Mouse (Mus musculus): Measurements from ENCODE around the gene Tor1aip2. TPM values are rescaled to one million over a fixed set of nuclear protein-coding genes. Genes with fewer than 3 reads are reported as not detected.

Gene Tor1aip2
- total and polyA plus RNA-seq, 3 experiments = 17.5 to 171 (median 115) TPM

- no peak overlapping the region for H3K4me3 ChIP-seq (ENCODE audit: low read depth, low read length)
- peaks cover 15% of the 10 kb centered on the region for H3K4me1 ChIP-seq (ENCODE audit: insufficient read depth, low read depth, low read length)
- DNase-seq (ENCODE audit: low spot score) (no peak), ATAC-seq (ENCODE audit: extremely low read depth, insufficient number of reproducible peaks, low FRiP score, poor library complexity, severe bottlenecking) (no peak)
- no peak for TF ChIP-seq GATA1 (IDR thresholded peaks at IDR 0.05; ENCODE audit: borderline replicate concordance, low read length)
- TF ChIP-seq POLR2AphosphoS5 (IDR thresholded peaks at IDR 0.05; ENCODE audit: insufficient replicate concordance, low read depth, low read length) = no peak
- no peak for TF ChIP-seq GATA2 (IDR thresholded peaks at IDR 0.05; ENCODE audit: borderline replicate concordance, low read depth, low read length)
- TF ChIP-seq TAL1 (conservative IDR thresholded peaks at IDR 0.05; ENCODE audit: low read depth, low read length) = no peak
- TF ChIP-seq CTCF (IDR thresholded peaks at IDR 0.05; ENCODE audit: low read depth, low read length) = no peak
- peaks cover 18% of the 10 kb centered on the region for H3K27me3 ChIP-seq (ENCODE audit: insufficient read depth, low read length)
- peaks cover 10% of the 10 kb centered on the region for H3K36me3 ChIP-seq (replicated peaks)
- no peaks in the 10 kb centered on the region for H3K9me3 ChIP-seq (replicated peaks)
Measured at GRCm38 (mm10) chr1:156073169-156073821, 38.1 kb downstream of the Tor1aip2 start.

GRCm38 (mm10) chr1:156074575-156074974, 39.4 kb downstream of the Tor1aip2 start:
- Histone ChIP-seq H3K4me3 (ENCODE audit: low read depth, low read length) (no peak overlapping the region), H3K9me3 (replicated peaks) (no peaks in the 10 kb centered on the region), H3K4me1 (ENCODE audit: insufficient read depth, low read depth, low read length) (peaks cover 15% of the 10 kb centered on the region), H3K36me3 (replicated peaks) (no peaks in the 10 kb centered on the region), H3K27me3 (ENCODE audit: insufficient read depth, low read length) (peaks cover 28% of the 10 kb centered on the region)
- TF ChIP-seq GATA2 (IDR thresholded peaks at IDR 0.05; ENCODE audit: borderline replicate concordance, low read depth, low read length) (no peak), TAL1 (conservative IDR thresholded peaks at IDR 0.05; ENCODE audit: low read depth, low read length) (no peak), CTCF (IDR thresholded peaks at IDR 0.05; ENCODE audit: low read depth, low read length) (no peak), GATA1 (IDR thresholded peaks at IDR 0.05; ENCODE audit: borderline replicate concordance, low read length) (no peak), POLR2AphosphoS5 (IDR thresholded peaks at IDR 0.05; ENCODE audit: insufficient replicate concordance, low read depth, low read length) (no peak)
- DNase-seq (ENCODE audit: low spot score) (no peak), ATAC-seq (ENCODE audit: extremely low read depth, insufficient number of reproducible peaks, low FRiP score, poor library complexity, severe bottlenecking) (no peak)

- DNase-seq (ENCODE audit: low spot score) (no peak), ATAC-seq (ENCODE audit: extremely low read depth, insufficient number of reproducible peaks, low FRiP score, poor library complexity, severe bottlenecking) (peak; percentile 40; the same call in 1 of the 2 replicates)
- TF ChIP-seq GATA1 (IDR thresholded peaks at IDR 0.05; ENCODE audit: borderline replicate concordance, low read length) (no peak), POLR2AphosphoS5 (IDR thresholded peaks at IDR 0.05; ENCODE audit: insufficient replicate concordance, low read depth, low read length) (no peak), CTCF (IDR thresholded peaks at IDR 0.05; ENCODE audit: low read depth, low read length) (no peak), TAL1 (conservative IDR thresholded peaks at IDR 0.05; ENCODE audit: low read depth, low read length) (no peak), GATA2 (IDR thresholded peaks at IDR 0.05; ENCODE audit: borderline replicate concordance, low read depth, low read length) (no peak)
- no peak overlapping the region for H3K4me3 ChIP-seq (ENCODE audit: low read depth, low read length)
- no peaks in the 10 kb centered on the region for H3K36me3 ChIP-seq (replicated peaks)
- H3K4me1 ChIP-seq (ENCODE audit: insufficient read depth, low read depth, low read length) = peaks cover 18% of the 10 kb centered on the region
- no peaks in the 10 kb centered on the region for H3K9me3 ChIP-seq (replicated peaks)
- H3K27me3 ChIP-seq (ENCODE audit: insufficient read depth, low read length) = peaks cover 43% of the 10 kb centered on the region
Measured at GRCm38 (mm10) chr1:156076474-156076873, 41.3 kb downstream of the Tor1aip2 start.

GRCm38 (mm10) chr1:156077655-156078054, 42.5 kb downstream of the Tor1aip2 start:
- Histone ChIP-seq H3K9me3 (replicated peaks) (no peaks in the 10 kb centered on the region), H3K27me3 (ENCODE audit: insufficient read depth, low read length) (peaks cover 46% of the 10 kb centered on the region), H3K4me3 (ENCODE audit: low read depth, low read length) (no peak overlapping the region), H3K36me3 (replicated peaks) (no peaks in the 10 kb centered on the region), H3K4me1 (ENCODE audit: insufficient read depth, low read depth, low read length) (peaks cover 18% of the 10 kb centered on the region)
- DNase-seq (ENCODE audit: low spot score) = no peak
- TF ChIP-seq TAL1 (conservative IDR thresholded peaks at IDR 0.05; ENCODE audit: low read depth, low read length) (no peak), GATA2 (IDR thresholded peaks at IDR 0.05; ENCODE audit: borderline replicate concordance, low read depth, low read length) (no peak), POLR2AphosphoS5 (IDR thresholded peaks at IDR 0.05; ENCODE audit: insufficient replicate concordance, low read depth, low read length) (no peak), CTCF (IDR thresholded peaks at IDR 0.05; ENCODE audit: low read depth, low read length) (no peak), GATA1 (IDR thresholded peaks at IDR 0.05; ENCODE audit: borderline replicate concordance, low read length) (no peak)
- ATAC-seq (ENCODE audit: extremely low read depth, insufficient number of reproducible peaks, low FRiP score, poor library complexity, severe bottlenecking) = no peak

GRCm38 (mm10) chr1:156084603-156085002, 49.4 kb downstream of the Tor1aip2 start:
- no peaks in the 10 kb centered on the region for H3K36me3 ChIP-seq (replicated peaks)
- ATAC-seq (ENCODE audit: extremely low read depth, insufficient number of reproducible peaks, low FRiP score, poor library complexity, severe bottlenecking) (no peak), DNase-seq (ENCODE audit: low spot score) (no peak)
- TF ChIP-seq TAL1 (conservative IDR thresholded peaks at IDR 0.05; ENCODE audit: low read depth, low read length) = no peak
- no peak for TF ChIP-seq POLR2AphosphoS5 (IDR thresholded peaks at IDR 0.05; ENCODE audit: insufficient replicate concordance, low read depth, low read length)
- TF ChIP-seq CTCF (IDR thresholded peaks at IDR 0.05; ENCODE audit: low read depth, low read length) = no peak
- no peak for TF ChIP-seq GATA2 (IDR thresholded peaks at IDR 0.05; ENCODE audit: borderline replicate concordance, low read depth, low read length)
- TF ChIP-seq GATA1 (IDR thresholded peaks at IDR 0.05; ENCODE audit: borderline replicate concordance, low read length) = no peak
- peaks cover 28% of the 10 kb centered on the region for H3K4me1 ChIP-seq (ENCODE audit: insufficient read depth, low read depth, low read length)
- no peaks in the 10 kb centered on the region for H3K9me3 ChIP-seq (replicated peaks)
- peaks cover 39% of the 10 kb centered on the region for H3K27me3 ChIP-seq (ENCODE audit: insufficient read depth, low read length)
- H3K4me3 ChIP-seq (ENCODE audit: low read depth, low read length) = no peak overlapping the region

GRCm38 (mm10) chr1:156085770-156086169, 50.6 kb downstream of the Tor1aip2 start:
- peak; percentile 82 for TF ChIP-seq CTCF (IDR thresholded peaks at IDR 0.05; ENCODE audit: low read depth, low read length)
- TF ChIP-seq GATA2 (IDR thresholded peaks at IDR 0.05; ENCODE audit: borderline replicate concordance, low read depth, low read length) = no peak
- H3K4me3 ChIP-seq (ENCODE audit: low read depth, low read length) = no peak overlapping the region
- H3K9me3 ChIP-seq (replicated peaks) = no peaks in the 10 kb centered on the region
- H3K36me3 ChIP-seq (replicated peaks) = no peaks in the 10 kb centered on the region
- H3K4me1 ChIP-seq (ENCODE audit: insufficient read depth, low read depth, low read length) = peaks cover 37% of the 10 kb centered on the region
- DNase-seq (ENCODE audit: low spot score) (peak; percentile 57), ATAC-seq (ENCODE audit: extremely low read depth, insufficient number of reproducible peaks, low FRiP score, poor library complexity, severe bottlenecking) (0 out of 2 replicates have a peak, but pooled peaks have one; percentile 37)
- peaks cover 31% of the 10 kb centered on the region for H3K27me3 ChIP-seq (ENCODE audit: insufficient read depth, low read length)
